Mouse (Mus musculus) kidney, adult 2 months (tissue): Measurements from ENCODE around the gene Vps41. TPM values are rescaled to one million over a fixed set of nuclear protein-coding genes. Genes with fewer than 3 reads are reported as not detected.
A peak's percentile ranks its signal among the peaks of the same experiment; 100 is the strongest.

Source experiments
- DNase-seq: peaks from one replicate; pipeline ENCODE4 v3.0.0; 2021
- H3K27ac ChIP-seq: fragments of 200-500 bp; 2 replicates; pipeline ENCODE4 v1.5.1; 2012; ENCODE audit warnings: low read depth, low read length, control low read depth, inconsistent platforms; ENCODE audit not compliant: insufficient read depth
- H3K27me3 ChIP-seq: fragments of 200-500 bp; replicated peaks from 2 replicates; pipeline ENCODE4 v1.6.1; 2012; ENCODE audit warnings: mild to moderate bottlenecking, moderate library complexity, low read length, inconsistent platforms; ENCODE audit not compliant: control insufficient read depth, insufficient read depth
- H3K36me3 ChIP-seq: fragments of 200-500 bp; 2 replicates; pipeline ENCODE4 v1.6.1; 2012; ENCODE audit warnings: mild to moderate bottlenecking, moderate library complexity, low read length, inconsistent platforms; ENCODE audit not compliant: control insufficient read depth, insufficient read depth
- H3K4me1 ChIP-seq: fragments of 200-500 bp; 2 replicates; pipeline ENCODE4 v1.6.1; 2011; ENCODE audit warnings: low read length; ENCODE audit not compliant: control insufficient read depth, insufficient read depth
- H3K4me3 ChIP-seq: fragments of 200-500 bp; 2 replicates; pipeline ENCODE4 v1.5.1; 2011; ENCODE audit warnings: mild to moderate bottlenecking, low read depth, low read length, control low read depth; ENCODE audit not compliant: insufficient read depth
- CTCF ChIP-seq: fragments of 200-500 bp; conservative IDR thresholded peaks from 2 replicates; pipeline ENCODE4 v1.5.1; 2011; ENCODE audit warnings: low read depth, mild to moderate bottlenecking, control low read depth, low read length, moderate library complexity, mixed read lengths; ENCODE audit not compliant: insufficient read depth, insufficient read length
- POLR2A ChIP-seq: fragments of 200-500 bp; IDR thresholded peaks from one replicate; pipeline ENCODE4 v1.6.1; 2011; ENCODE audit warnings: low read depth, low read length, control low read depth
- WGBS: fragments of 180-500 bp; shearing (Covaris S2); methylation state at CpG from one replicate; pipeline ENCODE4 v1.1.7; 2018; 5-methylcytosine and 5-hydroxymethylcytosine counted together
- polyA plus RNA-seq: library from polyadenylated mRNA; depleted of rRNA; stranded (reverse); fragments of >200 nt; gene quantifications from 2 replicates; pipeline ENCODE4 v1.2.3, GENCODE M21; 2012; rRNA removed

Gene Vps41
- 23.3 and 24.4 TPM in 2 replicates for polyA plus RNA-seq

DNA sequence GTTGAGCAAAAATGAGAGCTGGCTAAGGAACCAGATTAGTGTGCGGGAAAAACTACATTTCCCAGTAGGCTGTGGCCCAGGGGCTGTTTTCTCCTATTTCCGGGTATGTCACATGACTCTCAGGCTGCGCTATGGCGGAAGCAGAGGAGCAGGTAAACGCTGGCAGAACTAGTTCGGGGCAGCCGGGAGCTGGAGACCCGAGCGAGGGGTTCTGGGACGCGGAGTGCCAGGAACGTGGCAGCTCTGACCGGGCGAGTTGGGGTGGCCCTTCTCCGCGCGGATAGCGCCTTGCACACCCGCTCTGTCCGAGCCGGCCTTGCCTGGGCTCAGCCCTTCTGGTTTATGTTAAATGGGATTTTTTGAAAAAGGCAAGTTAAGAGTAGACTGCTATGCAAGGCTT lies at the start of gene Vps41:
Vps41 (plus strand) TSS at position 102 of the 400 bp plus-strand sequence.
- H3K4me1 ChIP-seq, result 0 out of 2 replicates have a peak, but pooled peaks cover 3% of the 10 kb centered on the region
- no peaks in the 10 kb centered on the region for H3K36me3 ChIP-seq
- H3K27me3 ChIP-seq, result no peaks in the 10 kb centered on the region
- peak; percentile 91 for DNase-seq
- WGBS, result under 1% methylated on average over 21 of the region's 21 CpGs
- peak within 1 kb of the TSS; percentile 76; the same call in 1 of the 2 replicates for H3K27ac ChIP-seq
- peak within 1 kb of the TSS; percentile 94 for H3K4me3 ChIP-seq
- TF ChIP-seq POLR2A (peak; percentile 25), CTCF (no peak)

DNA sequence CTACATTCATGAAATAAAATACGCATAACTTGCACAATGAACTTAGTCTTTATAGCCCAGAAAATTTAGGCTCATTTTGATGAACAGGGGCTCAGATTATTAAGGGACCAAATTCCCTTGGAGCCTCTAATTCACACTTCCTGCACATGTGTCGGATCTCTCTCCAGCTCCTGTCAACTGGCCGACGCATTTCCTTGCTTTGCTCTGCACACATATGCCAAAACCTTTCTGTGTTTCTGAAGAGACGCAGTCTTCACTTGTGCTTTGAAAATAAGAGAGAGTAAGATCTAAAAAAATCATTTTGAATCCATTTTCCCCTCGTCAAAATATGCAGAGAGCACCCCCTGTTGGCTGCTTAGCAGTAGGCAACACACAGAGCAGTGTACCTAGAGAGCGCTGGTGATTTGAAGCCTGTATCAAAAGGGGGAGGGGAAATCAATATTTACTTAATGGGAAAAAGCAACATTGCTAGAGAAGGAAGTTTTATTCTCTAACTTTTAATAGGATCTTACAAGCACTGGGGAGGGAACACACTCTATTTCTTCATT lies 18.5 kb upstream of the Vps41 start:
- no peak for DNase-seq
- WGBS, result 42% methylated on average over 7 of the region's 7 CpGs
- Histone ChIP-seq H3K27ac (no peak overlapping the region), H3K36me3 (no peaks in the 10 kb centered on the region), H3K27me3 (no peaks in the 10 kb centered on the region), H3K4me1 (no peaks in the 10 kb centered on the region), H3K4me3 (no peak overlapping the region)
- TF ChIP-seq CTCF (peak; percentile 53), POLR2A (no peak)

DNA sequence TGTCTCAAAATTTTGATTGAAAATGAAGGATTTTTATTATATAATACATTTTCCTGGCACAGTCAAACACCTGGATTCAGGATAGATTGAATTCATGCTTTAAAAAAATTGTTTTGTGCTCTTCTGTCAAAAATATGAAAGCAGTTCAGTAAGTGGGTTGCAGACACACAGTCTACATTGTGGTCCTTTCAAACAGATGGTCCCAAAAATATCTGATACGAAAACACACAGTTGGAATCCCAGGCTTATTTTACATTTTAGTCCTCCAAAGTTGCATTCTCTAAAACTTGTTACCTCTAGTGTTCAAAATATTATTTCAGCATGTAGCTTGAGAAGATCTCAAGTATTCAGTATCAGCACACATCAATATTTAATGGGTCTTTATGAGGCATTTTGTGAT lies 5.4 kb upstream of the Vps41 start:
- Histone ChIP-seq H3K4me3 (no peak overlapping the region), H3K27me3 (no peaks in the 10 kb centered on the region), H3K27ac (no peak overlapping the region), H3K36me3 (no peaks in the 10 kb centered on the region), H3K4me1 (no peaks in the 10 kb centered on the region)
- DNase-seq, result no peak
- 89% methylated on average over 1 of the region's 1 CpGs for WGBS
- no peak for TF ChIP-seq CTCF
- no peak for TF ChIP-seq POLR2A

DNA sequence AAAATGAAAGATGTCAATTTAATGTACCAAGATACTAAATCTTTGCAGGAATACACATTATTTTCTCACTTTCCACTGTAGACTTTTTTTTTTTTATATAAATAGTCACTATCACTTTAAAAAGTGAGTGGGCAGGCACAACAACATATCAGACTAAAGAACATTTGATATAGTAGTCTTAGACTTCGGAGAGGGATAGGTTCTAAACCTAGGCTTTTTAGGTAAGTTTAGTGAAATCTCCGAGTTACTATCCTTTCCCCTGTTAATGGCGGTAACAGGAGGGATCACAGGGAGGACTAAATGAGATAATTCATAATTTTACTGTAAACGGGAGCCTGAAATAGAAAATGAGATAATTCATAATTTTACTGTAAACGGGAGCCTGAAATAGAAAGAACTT lies 379 bp upstream of the Vps41 start:
- Histone ChIP-seq H3K4me3 (no peak overlapping the region; the same call in 1 of the 2 replicates), H3K27me3 (no peaks in the 10 kb centered on the region), H3K27ac (no peak overlapping the region), H3K36me3 (no peaks in the 10 kb centered on the region), H3K4me1 (0 out of 2 replicates have a peak, but pooled peaks cover 3% of the 10 kb centered on the region)
- TF ChIP-seq POLR2A (no peak), CTCF (no peak)
- no peak for DNase-seq
- WGBS, result 33% methylated on average over 5 of the region's 5 CpGs

DNA sequence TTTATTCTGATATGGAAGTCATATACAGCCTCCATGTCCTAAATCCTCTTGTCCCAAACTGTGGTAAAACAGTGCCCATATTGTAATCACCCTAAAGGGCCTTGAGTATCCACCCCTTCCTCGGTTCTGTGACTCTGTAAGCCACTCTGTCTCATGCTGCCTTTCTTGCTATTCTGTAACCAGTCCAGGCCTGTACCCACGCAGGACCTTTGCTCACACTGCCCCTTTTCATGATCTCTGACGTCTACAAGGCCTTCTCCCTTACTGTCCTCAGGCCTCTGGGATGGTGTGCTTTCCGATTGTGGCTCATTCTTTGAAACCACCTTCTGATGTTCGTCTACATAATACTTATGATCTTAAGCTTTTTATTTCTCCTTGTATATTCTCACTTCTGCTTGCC lies 1.4 kb downstream of the Vps41 start:
- peak; percentile 49 for DNase-seq
- 53% methylated on average over 5 of the region's 5 CpGs for WGBS

DNA sequence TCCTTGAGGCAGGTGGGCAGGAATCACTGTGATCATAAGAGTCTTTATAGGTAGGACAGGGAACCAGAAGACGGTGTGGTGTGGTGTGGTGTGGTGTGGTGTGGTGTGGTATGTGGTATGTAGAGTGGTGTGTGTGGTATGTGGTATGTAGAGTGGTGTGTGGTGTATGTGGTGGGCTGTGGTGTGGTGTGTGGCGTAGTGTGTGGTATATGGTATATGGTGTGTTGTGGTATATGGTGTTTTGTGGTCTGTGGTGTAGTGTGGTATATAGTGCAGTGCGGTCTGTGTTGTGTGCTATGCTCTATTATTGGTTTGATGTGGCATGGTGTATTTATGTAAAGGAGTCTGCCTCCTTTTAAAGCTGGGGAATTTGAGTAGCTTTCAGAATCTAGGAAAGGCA lies 13.6 kb downstream of the Vps41 start:
- Histone ChIP-seq H3K4me3 (no peak overlapping the region), H3K4me1 (no peaks in the 10 kb centered on the region), H3K36me3 (no peaks in the 10 kb centered on the region), H3K27ac (no peak overlapping the region), H3K27me3 (no peaks in the 10 kb centered on the region)
- TF ChIP-seq POLR2A (no peak), CTCF (no peak)
- no peak for DNase-seq
- WGBS, result 97% methylated on average over 3 of the region's 3 CpGs

More for the DNA sequence above, 1.4 kb downstream of the Vps41 start:
- TF ChIP-seq POLR2A, result no peak
- no peak for TF ChIP-seq CTCF
- Histone ChIP-seq H3K27ac (no peak overlapping the region), H3K36me3 (peaks cover 2% of the 10 kb centered on the region; the same call in 1 of the 2 replicates), H3K27me3 (no peaks in the 10 kb centered on the region), H3K4me1 (0 out of 2 replicates have a peak, but pooled peaks cover 3% of the 10 kb centered on the region), H3K4me3 (no peak overlapping the region)

DNA sequence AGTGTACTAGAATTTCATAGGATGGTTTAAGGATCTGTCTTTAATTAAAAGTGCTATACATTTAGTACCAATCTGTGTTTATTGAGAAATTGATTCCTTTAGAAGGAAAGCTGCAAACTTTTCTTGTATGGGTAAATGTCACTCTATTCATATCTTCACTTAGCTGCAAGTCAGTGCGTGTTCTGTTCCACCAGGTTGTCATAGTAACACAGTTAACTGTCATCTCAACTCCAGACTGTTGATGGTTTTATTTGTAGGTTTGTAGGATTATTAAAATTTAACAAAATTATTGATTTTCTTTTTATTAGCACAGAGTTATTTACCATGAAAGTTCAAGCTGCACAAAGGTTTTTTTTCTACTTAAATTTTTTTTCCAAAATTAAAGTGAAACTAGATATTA lies 19.5 kb downstream of the Vps41 start:
- no peak overlapping the region for H3K27ac ChIP-seq
- TF ChIP-seq POLR2A (no peak), CTCF (no peak)
- H3K4me1 ChIP-seq, result no peaks in the 10 kb centered on the region
- no peak for DNase-seq
- 75% methylated on average over 1 of the region's 1 CpGs for WGBS
- no peaks in the 10 kb centered on the region for H3K27me3 ChIP-seq
- no peak overlapping the region for H3K4me3 ChIP-seq
- H3K36me3 ChIP-seq, result peaks cover 5% of the 10 kb centered on the region
